Mouse (Mus musculus): ENCODE data around the gene Aspa. TPM values are rescaled to one million over a fixed set of nuclear protein-coding genes. Genes with fewer than 3 reads are reported as not detected.
"Not testable (repeated sequence)": the region's sequence is repeated elsewhere in the genome, so short reads cannot be mapped to it uniquely, and the experiment has no call there.

Gene Aspa
- 1 to 10 TPM; 1.2 to 1.8 TPM for total RNA-seq (2021)
- long read RNA-seq, experiment 1, partial matches to known transcripts, result 0 of 1 reads
- long read RNA-seq, experiment 1, other reads (novel, unspliced or antisense), result 1 of 1 reads
- long read RNA-seq, experiment 2, partial matches to known transcripts, result 0 of 1 reads
- long read RNA-seq, experiment 2, other reads (novel, unspliced or antisense), result 0 of 1 reads

DNA sequence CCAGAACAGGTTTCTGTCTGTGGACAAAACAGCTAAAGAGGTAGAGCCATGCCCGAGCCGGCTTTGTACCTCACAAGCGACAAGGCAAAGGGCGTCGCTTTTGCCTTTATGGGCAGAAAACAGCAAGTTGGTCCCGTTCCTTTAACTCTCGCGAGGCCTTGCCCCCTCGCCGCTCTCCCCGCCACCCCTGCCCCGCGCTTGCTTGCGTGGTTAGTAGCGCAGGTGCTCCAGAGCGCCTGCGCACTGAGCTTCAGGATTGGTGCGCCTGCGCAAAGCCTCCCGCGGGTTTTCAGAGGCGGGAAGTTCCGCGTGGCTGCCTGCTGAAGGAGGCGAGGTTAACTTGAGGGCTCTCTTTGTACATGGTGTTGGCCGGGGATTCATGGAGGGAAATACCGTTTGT lies at the start of gene Aspa, which contains the start of the genes Gm49340 and Spata22:
Gene Aspa (minus strand): TSS at position 155 of the 400 bp plus-strand sequence.
Gene Gm49340 (plus strand): TSS at position 300 of the 400 bp plus-strand sequence.
Gene Spata22 (plus strand): TSS at position 300 of the 400 bp plus-strand sequence.
- DNase-seq, result no peak
- intact Hi-C loops (cut with DNase I; ENCODE audit: low total_unique reads), result no loop called here

DNA sequence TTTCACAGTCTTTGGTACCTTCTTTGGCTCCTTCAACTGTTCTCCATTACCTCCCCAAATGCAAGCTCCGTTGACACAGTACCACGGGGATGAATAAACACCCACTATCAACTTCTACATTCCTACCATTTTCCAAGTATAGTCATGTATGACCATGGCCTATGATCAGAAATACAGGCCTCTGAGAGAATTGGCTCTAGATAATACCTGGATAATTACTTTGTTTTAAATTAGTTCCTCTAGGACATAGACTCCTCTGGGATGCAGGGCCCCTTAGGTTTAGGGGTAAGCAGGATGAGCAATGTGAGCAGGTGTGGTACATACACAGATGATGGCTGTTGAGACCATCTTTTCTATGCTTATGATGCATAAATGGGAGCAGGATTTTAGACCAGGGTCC lies 41.5 kb upstream of the Aspa start, which contains the start of gene Olfr376:
Gene Olfr376 (plus strand): TSS at position 301 of the 400 bp plus-strand sequence.
- no peak for DNase-seq
- intact Hi-C loops (cut with DNase I; ENCODE audit: low total_unique reads), result no loop called here

DNA sequence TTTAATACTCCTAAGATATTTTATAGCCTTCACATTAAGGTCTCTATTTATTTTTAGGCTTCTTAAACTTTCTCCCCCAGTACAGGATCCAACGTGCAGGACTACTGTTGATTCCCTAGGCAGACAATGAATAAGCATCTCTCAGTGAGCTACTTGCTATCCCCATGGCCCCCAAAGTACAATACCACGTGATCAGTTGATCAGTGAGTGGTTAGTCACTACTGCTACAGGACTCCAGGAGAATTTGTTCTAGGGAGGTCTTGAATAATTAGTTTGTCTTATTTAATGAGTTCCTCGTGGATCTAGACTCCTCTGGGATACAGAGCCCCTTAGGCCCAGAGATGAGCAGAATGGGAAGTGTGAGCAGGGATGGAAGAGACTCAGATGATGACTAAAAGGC lies 21.1 kb upstream of the Aspa start, which contains the start of gene Olfr20:
Gene Olfr20 (plus strand): TSS at position 301 of the 400 bp plus-strand sequence.
- intact Hi-C loops (cut with DNase I; ENCODE audit: low total_unique reads), result no loop called here
- DNase-seq, result no peak

DNA sequence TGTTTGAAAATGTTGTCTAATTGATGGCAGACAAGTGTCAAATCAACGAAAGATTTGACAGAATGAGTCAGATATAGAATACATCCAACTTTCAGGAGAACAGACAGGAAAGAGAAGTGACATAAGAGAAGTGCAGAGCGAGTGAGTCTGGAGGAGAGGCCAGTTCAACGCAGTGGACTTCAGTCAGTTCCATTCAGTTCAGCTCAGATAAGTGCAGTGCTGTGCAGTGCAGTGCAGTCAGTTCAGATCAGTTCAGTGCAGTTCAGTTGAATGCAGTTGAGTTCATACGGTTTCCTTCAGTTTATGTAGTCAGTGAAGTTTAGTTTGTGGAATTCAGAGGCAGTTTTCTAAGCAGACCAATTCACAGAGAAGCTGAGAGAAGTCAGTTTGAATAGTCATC lies 7.5 kb upstream of the Aspa start:
- intact Hi-C loops (cut with DNase I; ENCODE audit: low total_unique reads), result no loop called here
- no peak for DNase-seq

DNA sequence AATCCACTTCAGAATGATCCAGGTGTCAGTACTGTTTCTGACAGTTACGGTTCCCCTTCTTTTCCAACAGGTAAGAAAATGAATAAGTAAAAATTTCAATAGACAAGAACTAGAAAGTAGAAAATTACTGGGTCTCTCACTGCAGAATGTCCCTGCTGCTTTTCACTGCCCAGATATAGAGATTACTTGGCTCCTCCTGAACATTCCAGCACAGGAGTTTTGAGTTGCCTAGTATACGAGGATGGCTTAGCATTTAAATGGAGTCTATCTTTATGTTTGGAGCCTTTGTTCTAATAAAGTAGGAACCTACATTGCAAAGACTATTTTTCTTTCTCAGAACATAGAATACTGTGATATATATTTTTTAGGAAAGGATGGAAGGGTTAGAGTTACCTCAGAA lies 4.0 kb upstream of the Aspa start:
- DNase-seq, result no peak
- intact Hi-C loops (cut with DNase I; ENCODE audit: low total_unique reads), result no loop called here

DNA sequence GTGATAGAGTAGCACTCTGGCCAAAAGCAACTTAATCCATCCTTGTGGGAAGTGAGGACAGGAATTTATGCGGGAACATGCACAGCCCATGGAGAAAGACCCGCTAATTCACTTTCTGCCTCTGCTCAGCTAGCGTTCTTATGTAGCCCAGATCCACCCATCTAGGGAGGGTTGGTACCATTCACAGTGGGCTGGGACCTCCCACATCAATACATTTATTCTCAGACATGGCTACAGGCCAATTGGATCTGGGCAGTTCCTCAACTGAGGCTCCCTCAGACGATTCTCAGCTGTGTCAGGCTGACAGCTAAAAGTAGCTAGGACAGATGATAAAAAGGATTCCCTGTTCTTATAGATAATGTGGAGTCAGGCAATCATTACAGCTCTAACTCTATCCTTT lies 2.0 kb downstream of the Aspa start:
- intact Hi-C loops (cut with DNase I; ENCODE audit: low total_unique reads), result no loop called here
- no peak for DNase-seq

DNA sequence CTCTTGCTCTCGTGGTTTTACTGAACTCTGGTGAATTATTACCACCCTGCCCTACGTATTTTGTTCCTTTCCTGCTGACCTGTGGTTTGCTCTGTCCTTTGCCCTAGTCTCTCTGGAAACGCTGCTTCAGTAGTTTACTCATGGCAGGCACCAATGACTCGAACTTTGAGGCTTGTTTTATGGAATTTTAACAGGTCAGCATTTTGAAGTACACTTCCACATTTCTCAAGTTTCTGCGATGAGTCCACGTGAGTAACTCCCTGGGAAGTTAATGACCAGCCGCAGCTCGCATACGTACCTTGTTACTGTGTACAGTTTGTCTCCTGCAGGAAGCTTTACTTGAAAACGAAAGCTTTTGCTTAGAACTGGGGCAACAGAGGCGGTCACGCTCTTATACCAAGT lies 2.9 kb downstream of the Aspa start:
- intact Hi-C loops (cut with DNase I; ENCODE audit: low total_unique reads), result no loop called here
- no peak for DNase-seq

DNA sequence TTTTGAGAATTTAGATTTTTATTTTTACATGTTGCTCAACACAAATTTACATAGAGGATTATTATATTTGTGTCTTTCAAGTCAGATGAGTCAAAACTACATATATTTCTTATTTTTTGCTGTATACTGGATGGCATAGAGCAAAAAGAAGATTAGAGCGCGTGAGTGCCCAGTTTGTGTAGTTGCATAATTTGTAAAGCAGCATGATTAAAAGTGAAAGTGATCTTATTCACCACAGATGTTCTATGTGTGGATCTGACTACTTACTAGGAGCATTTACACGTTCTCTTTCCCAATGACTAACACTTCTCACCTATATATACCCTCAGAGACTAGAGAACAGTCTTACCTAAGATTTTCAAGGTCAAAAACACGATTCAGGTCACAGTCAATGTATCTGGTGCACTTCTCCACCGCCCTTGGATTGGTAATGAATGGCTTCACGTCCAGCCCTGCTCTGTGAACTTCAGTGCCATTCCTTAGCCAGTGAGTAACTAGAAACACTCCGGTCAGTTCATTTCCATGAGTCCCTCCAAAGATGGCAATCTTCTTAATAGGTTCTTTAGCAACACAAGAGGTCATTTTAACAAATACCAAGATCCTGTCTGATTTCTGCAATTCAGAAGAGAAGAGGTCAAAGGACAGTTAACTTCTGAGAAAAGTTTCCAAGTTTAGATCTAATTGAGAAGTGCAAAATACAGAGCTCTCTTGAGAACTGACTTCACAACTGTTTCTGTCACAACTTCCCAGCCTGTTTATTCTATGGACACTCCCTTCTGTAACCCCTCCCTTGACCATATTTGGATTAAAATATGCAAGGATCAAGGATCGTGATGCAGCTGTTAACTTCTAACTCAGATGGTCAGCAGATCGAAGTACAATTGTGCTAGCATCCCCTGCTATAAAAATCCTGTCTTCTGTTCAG lies 5.2 kb downstream of the Aspa start:
- no peak for DNase-seq

DNA sequence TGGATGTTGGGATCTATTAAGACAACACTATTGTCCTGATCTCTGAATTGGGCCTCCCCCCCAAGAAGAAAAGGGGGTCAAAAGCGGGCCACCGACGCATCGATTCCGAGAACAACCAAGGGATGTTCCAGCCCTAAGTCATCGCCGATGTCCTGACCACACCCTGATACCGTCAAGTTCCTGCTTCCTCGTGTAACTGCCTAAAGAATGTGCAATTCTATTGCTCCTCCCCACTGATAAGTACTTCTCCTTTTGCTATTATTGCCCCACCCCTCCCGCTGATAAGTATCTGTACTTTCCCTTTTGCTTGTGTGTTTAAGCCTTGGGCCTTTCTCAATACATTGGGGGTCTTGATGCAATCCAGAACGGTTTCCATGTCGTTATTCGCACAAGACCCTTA lies 8.3 kb downstream of the Aspa start:
- intact Hi-C loops (cut with DNase I; ENCODE audit: low total_unique reads); DNase-seq: not testable (repeated sequence)

More for the DNA sequence above, 5.2 kb downstream of the Aspa start:
- intact Hi-C loops (cut with DNase I; ENCODE audit: low total_unique reads), result no loop called here

DNA sequence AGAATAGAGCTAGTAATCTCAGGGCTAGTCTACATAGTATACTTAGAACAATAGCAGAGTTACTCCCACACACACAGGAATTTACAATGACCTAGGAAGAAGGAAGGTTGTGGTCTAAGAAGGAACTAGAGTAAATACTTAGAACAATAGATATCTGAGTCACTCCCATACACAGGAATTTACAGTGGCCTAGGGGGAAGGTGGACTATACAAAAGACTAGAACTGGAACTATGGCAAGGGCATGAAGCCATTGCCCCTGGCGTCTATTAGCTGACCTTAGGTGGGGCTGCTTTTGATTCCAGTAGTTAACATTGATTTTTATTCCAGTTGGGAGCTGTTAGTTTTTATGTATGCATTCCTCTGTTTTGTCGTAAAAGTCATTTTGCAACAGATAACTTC lies 10.8 kb downstream of the Aspa start:
- DNase-seq; intact Hi-C loops (cut with DNase I; ENCODE audit: low total_unique reads): not testable (repeated sequence)

DNA sequence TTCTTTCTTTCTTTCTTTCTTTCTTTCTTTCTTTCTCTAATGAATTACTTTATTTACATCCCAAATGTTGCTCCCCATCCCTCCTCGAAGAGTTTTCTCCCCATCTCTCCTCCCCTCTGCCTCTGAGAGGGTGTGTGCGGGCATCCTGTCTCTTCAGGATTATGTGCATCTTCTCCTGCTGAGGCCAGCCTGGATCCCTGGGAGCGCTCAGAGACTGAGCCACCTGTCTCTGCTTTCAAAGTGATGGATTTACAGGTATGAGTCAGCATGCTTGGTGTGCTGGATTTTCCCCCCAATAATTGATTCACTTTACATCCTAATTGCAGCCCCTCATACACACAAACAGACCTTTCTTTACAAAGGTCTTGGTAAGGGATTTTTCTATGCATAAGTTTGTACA lies 13.4 kb downstream of the Aspa start:
- intact Hi-C loops (cut with DNase I; ENCODE audit: low total_unique reads), result no loop called here

DNA sequence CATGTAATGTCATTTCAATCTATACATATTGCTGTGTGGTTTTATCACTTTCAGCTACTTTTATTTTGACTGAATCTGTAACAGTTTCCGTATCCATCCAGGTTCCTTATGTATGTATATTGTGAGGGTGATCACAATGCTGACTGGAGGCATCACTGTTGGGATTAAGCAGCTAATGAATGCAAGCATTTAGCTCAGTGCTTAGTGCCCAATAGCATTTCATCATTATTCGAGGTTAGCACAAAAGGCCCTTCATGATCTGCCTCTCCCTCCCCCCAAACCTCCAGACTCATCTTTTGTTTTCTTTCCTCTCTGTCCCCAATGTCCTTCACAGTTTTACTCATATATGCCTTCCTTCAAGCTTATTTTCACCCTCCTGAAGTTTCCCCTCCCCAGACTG lies 26.3 kb downstream of the Aspa start:
- intact Hi-C loops (cut with DNase I; ENCODE audit: low total_unique reads), result no loop called here

More for the DNA sequence above, 13.4 kb downstream of the Aspa start:
- no peak for DNase-seq

DNA sequence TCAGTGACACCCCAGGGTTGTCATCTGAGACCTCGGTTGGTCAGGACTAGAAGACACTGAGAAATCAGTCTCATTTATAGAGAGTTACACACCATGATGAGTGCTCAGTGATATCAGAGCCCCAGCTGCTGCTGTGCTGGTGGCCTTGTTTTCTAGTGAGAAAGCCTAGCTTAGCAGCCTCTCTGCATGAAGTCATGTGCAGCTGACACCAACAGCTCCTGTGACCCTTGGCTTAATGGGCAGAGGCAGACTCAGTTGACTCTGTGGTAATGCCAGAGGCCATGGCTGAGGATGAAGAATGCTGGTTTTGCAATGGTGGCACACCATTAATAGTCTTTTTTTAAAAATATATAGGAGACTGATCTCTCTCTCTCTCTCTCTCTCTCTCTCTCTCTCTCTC lies 39.8 kb downstream of the Aspa start:
- intact Hi-C loops (cut with DNase I; ENCODE audit: low total_unique reads), result no loop called here
- no peak for DNase-seq

More for the DNA sequence above, 26.3 kb downstream of the Aspa start:
- no peak for DNase-seq

DNA sequence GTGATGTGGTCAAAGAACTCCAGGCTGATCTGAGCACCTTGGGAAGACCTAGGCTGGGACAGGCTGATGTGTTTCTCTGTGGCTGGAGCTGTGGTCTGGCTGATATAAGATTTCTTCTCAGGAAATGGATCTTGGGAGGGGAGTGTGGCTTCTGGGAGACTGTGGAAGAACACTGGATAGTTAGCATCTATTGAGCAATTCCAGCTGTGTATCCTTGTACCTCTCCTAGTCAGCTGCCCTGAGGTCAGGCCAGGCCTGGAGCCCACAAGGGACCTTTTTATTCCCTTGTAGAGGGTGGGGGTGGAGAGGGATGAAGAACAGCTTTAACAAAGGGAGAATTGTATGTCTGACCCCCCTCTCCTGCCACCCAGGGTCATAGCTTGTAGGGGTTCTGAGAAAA lies 45.0 kb downstream of the Aspa start:
- DNase-seq, result no peak
- intact Hi-C loops (cut with DNase I; ENCODE audit: low total_unique reads), result no loop called here

DNA sequence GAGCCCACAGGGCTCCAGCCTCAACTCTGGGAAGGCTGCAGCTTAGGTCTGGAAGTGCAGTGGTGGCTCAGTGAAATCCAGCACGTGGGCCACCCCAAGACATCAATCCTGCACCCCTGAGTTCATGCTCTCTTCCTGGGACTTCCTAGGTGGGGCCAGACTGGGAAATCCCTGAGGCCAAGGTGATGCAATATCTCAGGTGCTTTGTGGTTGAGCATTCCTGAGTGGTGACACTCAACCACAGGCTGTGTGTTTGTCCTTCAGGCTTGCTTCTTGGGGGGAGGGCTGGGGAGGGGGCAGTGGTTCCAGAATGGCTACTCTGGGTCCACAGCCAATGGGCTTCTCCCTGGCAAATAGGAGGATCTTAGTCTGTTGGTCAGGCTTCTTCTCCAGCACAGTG lies 45.5 kb downstream of the Aspa start:
- intact Hi-C loops (cut with DNase I; ENCODE audit: low total_unique reads), result no loop called here
- DNase-seq, result no peak

DNA sequence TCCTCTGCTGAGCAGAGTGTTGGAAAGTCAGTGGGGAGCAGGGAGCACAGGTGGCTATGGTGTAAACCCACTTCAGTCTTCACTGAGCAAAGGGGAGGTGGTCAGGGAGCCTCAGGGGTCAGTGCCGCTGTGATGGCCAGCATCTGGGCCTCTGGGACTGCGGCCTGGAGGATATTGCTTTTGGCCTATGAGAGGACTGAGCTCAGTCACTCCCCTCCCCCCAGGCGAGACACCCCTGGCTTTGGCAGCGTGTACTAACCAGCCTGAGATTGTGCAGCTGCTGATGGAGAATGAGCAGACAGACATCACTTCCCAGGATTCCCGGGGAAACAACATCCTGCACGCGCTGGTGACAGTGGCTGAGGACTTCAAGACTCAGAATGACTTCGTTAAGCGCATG lies 46.0 kb downstream of the Aspa start:
- DNase-seq, result no peak
- intact Hi-C loops (cut with DNase I; ENCODE audit: low total_unique reads), result no loop called here

DNA sequence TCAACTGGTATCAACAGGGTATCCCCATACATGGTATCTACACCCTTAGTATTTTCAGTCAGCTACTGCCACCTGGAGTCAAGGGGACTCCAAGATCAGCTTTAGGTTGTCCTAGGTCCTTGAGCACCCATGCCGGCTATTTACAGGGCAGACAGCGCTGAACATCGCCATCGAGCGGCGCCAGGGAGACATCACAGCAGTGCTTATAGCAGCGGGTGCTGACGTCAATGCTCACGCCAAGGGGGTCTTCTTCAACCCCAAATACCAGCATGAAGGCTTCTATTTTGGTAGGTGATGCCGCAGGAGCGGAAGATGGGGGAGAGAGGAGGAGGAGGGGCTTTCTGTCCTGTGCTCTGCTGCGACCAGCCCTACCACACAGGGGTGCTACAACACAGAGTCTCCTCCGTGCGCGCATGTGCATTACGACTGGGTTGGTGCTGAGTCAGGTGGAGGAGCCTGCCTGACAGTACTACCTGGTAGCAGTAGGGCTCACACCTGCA lies 47.8 kb downstream of the Aspa start:
- DNase-seq, result peak; percentile 40
- intact Hi-C loops (cut with DNase I; ENCODE audit: low total_unique reads), result no loop called here

DNA sequence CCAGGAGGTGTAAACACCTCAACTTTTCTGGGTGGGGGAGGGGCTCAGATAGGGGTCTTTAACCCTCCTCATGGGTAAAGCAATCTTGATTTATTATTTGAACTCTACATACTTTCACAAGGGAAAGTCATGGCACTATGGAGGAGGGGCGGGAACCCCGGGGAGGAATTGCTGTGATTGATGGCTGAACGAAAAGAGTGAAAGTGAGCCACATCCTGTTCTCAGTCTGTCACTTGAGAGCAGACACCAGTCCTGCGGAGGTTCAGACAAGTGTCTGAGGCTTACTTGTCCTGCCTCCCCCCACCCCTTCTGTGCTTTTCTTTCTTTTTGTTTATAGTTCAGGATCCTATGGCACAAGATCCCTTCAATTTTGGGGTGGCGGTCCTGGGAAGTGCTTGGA lies 48.7 kb downstream of the Aspa start:
- no peak for DNase-seq
- intact Hi-C loops (cut with DNase I; ENCODE audit: low total_unique reads), result no loop called here

DNA sequence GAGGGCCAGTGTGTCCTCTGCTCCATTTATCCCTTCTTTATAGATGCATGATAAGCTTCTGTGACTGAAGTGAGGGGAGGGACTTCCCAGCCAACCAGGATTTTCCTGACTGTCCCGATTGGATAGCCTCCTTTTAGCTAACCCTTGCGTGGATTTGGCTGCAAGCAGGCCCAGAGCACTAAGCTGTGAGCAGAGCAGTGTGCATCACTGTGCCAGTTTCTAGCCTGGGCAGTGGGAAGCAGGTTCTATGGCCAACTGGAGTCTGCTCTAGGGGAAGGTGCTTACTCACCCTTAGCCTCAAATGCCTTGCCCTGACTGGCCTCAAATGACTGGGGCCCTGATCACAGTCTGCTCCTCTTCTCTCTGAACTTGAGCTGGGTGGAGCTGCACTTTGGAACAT lies 54.6 kb downstream of the Aspa start:
- peak; percentile 21 for DNase-seq
- intact Hi-C loops (cut with DNase I; ENCODE audit: low total_unique reads), result no loop called here

DNA sequence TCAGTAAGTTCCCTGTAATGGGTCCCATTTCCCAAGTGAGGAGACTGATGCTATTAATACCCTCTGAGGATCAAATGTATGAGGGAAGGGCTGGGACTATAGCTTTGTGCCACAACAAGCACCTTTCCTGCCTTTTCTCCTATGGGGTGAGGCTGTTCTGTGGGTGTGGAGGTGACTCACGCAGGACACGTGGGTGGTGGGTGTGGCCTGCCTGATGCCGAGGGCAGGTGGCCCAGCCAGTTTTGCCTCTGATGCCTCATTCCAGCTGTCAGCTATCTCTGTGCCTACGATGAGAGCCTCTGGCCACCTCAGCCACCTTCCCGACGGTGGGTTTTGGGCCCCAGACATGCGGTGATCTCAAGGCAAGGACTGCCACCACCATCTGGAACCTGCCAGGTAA lies 62.1 kb downstream of the Aspa start, which contains the start of gene Trpv3:
Gene Trpv3 (plus strand): TSS at position 122 of the 400 bp plus-strand sequence.
- DNase-seq, result no peak
- intact Hi-C loops (cut with DNase I; ENCODE audit: low total_unique reads), result no loop called here

Data from gastrocnemius, postnatal 14 days (tissue).